10 mouse cellular contexts compared by ENCODE assay signal in genomic region chr4:33734923-33735322, GRCm38 (mm10).
A peak's percentile ranks its signal among the peaks of the same experiment; 100 is the strongest.
DNase-seq lines count a peak whose midpoint lies in the region; ATAC-seq and TF ChIP-seq lines count a peak whose summit lies in the region.
"Had no signal": no experiment of that assay in that cellular context is flagged by ENCODE, and none has a peak within 500 bp of the region (broad histone marks: within the 10 kb centered on the region; RNA-seq: fewer than 3 reads in every experiment).

No protein-coding gene starts in this region.

- intact Hi-C loops in left cerebral cortex, postnatal 4 days (cut with DNase I) = no loop called here

- ATAC-seq in hindbrain, postnatal 0 days = peak; percentile 47; the same call in 1 of the 2 replicates
- no peak for ATAC-seq in liver, embryonic 11.5 days (replicated peaks; ENCODE audit: low FRiP score)

- H3K27ac ChIP-seq in hindbrain, postnatal 0 days = 0 out of 2 replicates have a peak overlapping the region, but pooled peaks have one; percentile 26
- H3K27ac ChIP-seq in midbrain, embryonic 10.5 days (replicated peaks) = no peak overlapping the region; the same call in 1 of the 2 replicates
- H3K27ac ChIP-seq in liver, embryonic 11.5 days (ENCODE audit: low read depth, low read length) = no peak overlapping the region
- H3K27ac ChIP-seq in thymus, adult 2 months (ENCODE audit: control insufficient read depth, insufficient read depth, low read length) = no peak overlapping the region
- H3K27ac ChIP-seq: liver, embryonic 13.5 days had no signal

- DNase-seq in cerebellum, adult 11-12 months = peak; percentile 42
- no peak for DNase-seq in cerebellum, adult 11 months
- peak; percentile 41 for DNase-seq in left cerebral cortex, postnatal 4 days
- DNase-seq in left cerebral cortex, adult 8-10 months (ENCODE audit: low spot score in 2 of 2) = no peak
- DNase-seq in hindbrain, postnatal 0 days (ENCODE audit: low spot score) = peak; percentile 47
- peak; percentile 14 for DNase-seq in midbrain, embryonic 10.5 days (ENCODE audit: low spot score)
- DNase-seq in liver, embryonic 11.5 days (ENCODE audit: low spot score) = no peak
- no peak for DNase-seq in thymus, adult 2 months
- DNase-seq: liver, embryonic 13.5 days had no signal

- no peaks in the 10 kb centered on the region for H3K27me3 ChIP-seq in hindbrain, postnatal 0 days (ENCODE audit: insufficient read depth, low read length)
- H3K27me3 ChIP-seq in midbrain, embryonic 10.5 days (ENCODE audit: low read depth, poor library complexity, severe bottlenecking) = no peaks in the 10 kb centered on the region
- no peaks in the 10 kb centered on the region for H3K27me3 ChIP-seq in liver, embryonic 11.5 days (replicated peaks; ENCODE audit: control insufficient read depth, insufficient read depth, low read length)
- H3K27me3 ChIP-seq in thymus, adult 2 months (ENCODE audit: control insufficient read depth, insufficient read depth, low read length) = no peaks in the 10 kb centered on the region

- 0 out of 2 replicates have a peak overlapping the region, but pooled peaks have one; percentile 25 for H3K4me2 ChIP-seq in hindbrain, postnatal 0 days (ENCODE audit: low read depth, low read length)
- H3K4me2 ChIP-seq in liver, embryonic 11.5 days = no peak overlapping the region
- H3K4me2 ChIP-seq: liver, embryonic 13.5 days had no signal

- no peak for TF ChIP-seq POLR2A in thymus, adult 2 months (IDR thresholded peaks at IDR 0.05; ENCODE audit: control insufficient read depth, extremely low read depth, insufficient read depth, low read length, poor library complexity)

- no peak for TF ChIP-seq CTCF in hindbrain, postnatal 0 days (IDR thresholded peaks at IDR 0.05; ENCODE audit: low read depth)
- no peak for TF ChIP-seq CTCF in thymus, adult 2 months (IDR thresholded peaks at IDR 0.05; ENCODE audit: borderline replicate concordance, control insufficient read depth, extremely low read depth, insufficient read depth, low read length, poor library complexity)

- WGBS in hindbrain, postnatal 0 days = 25% methylated on average over 8 of the region's 8 CpGs
- 54% methylated on average over 8 of the region's 8 CpGs for WGBS in midbrain, embryonic 10.5 days
- whole genome bisulfite sequencing in liver, embryonic 11.5 days = 50% methylated on average over 8 of the region's 8 CpGs
- WGBS in thymus, adult 2 months = 91% methylated on average over 8 of the region's 8 CpGs

- no peaks in the 10 kb centered on the region for H3K36me3 ChIP-seq in hindbrain, postnatal 0 days (ENCODE audit: insufficient read depth, low read length)
- no peaks in the 10 kb centered on the region for H3K36me3 ChIP-seq in midbrain, embryonic 10.5 days
- H3K36me3 ChIP-seq in liver, embryonic 11.5 days (ENCODE audit: control insufficient read depth, insufficient read depth, low read length) = no peaks in the 10 kb centered on the region
- H3K36me3 ChIP-seq in thymus, adult 2 months (ENCODE audit: control insufficient read depth, insufficient read depth, low read length) = no peaks in the 10 kb centered on the region
- H3K36me3 ChIP-seq: liver, embryonic 13.5 days had no signal

- H3K9ac ChIP-seq in hindbrain, postnatal 0 days (replicated peaks; ENCODE audit: low read length) = no peak overlapping the region
- no peak overlapping the region for H3K9ac ChIP-seq in liver, embryonic 11.5 days (ENCODE audit: low read depth, low read length)
- H3K9ac ChIP-seq: liver, embryonic 13.5 days had no signal

- H3K4me3 ChIP-seq in hindbrain, postnatal 0 days (ENCODE audit: low read length) = no peak overlapping the region
- H3K4me3 ChIP-seq in midbrain, embryonic 10.5 days = no peak overlapping the region
- no peak overlapping the region for H3K4me3 ChIP-seq in liver, embryonic 11.5 days (ENCODE audit: low read depth, low read length)
- H3K4me3 ChIP-seq in thymus, adult 2 months (ENCODE audit: control insufficient read depth, insufficient read depth, low read length) = no peak overlapping the region
- H3K4me3 ChIP-seq: erythroblast, embryonic 14.5 days; liver, embryonic 13.5 days had no signal

- H3K4me1 ChIP-seq in hindbrain, postnatal 0 days (ENCODE audit: insufficient read depth, low read length) = 0 out of 2 replicates have a peak, but pooled peaks cover 5% of the 10 kb centered on the region
- peaks cover 17% of the 10 kb centered on the region for H3K4me1 ChIP-seq in midbrain, embryonic 10.5 days
- peaks cover 4% of the 10 kb centered on the region; the same call in 1 of the 2 replicates for H3K4me1 ChIP-seq in liver, embryonic 11.5 days (replicated peaks; ENCODE audit: control insufficient read depth, insufficient read depth, low read length)
- H3K4me1 ChIP-seq in thymus, adult 2 months (replicated peaks; ENCODE audit: control insufficient read depth, insufficient read depth, low read length) = no peaks in the 10 kb centered on the region

- no peaks in the 10 kb centered on the region for H3K9me3 ChIP-seq in hindbrain, postnatal 0 days (ENCODE audit: low read length)
- no peaks in the 10 kb centered on the region for H3K9me3 ChIP-seq in midbrain, embryonic 10.5 days (replicated peaks)
- H3K9me3 ChIP-seq in liver, embryonic 11.5 days (ENCODE audit: control insufficient read depth, low read length) = no peaks in the 10 kb centered on the region
- H3K9me3 ChIP-seq: liver, embryonic 13.5 days had no signal

Comparison
In these comparisons a context has a peak if more than half of its experiments do, and no peak if none do; other contexts are left out.
1. DNase-seq: peak in cerebellum, adult 11-12 months (single experiment), left cerebral cortex, postnatal 4 days (single experiment), hindbrain, postnatal 0 days (single experiment) and midbrain, embryonic 10.5 days (single experiment); none in cerebellum, adult 11 months (single experiment), left cerebral cortex, adult 8-10 months (0 of 2), liver, embryonic 11.5 days (single experiment) and thymus, adult 2 months (single experiment).